Mouse (Mus musculus) cerebellum, adult 11-12 months (tissue): ENCODE results near the gene Olfr961.

Experiments
- DNase-seq: peaks from one replicate; pipeline ENCODE4 v3.0.0; 2022

The Olfr961 gene

GRCm38 (mm10) chr9:39644785-39645184 is at the start of gene Olfr961:
TSS of gene Olfr961 (plus strand) at chr9:39645085.
- DNase-seq, result no peak

GRCm38 (mm10) chr9:39602536-39603332 is 42.2 kb upstream of the Olfr961 start:
- DNase-seq, result no peak

- DNase-seq, result no peak
Observed at GRCm38 (mm10) chr9:39603333-39603845, 41.5 kb upstream of the Olfr961 start.

- no peak for DNase-seq
Observed at GRCm38 (mm10) chr9:39603999-39604453, 40.9 kb upstream of the Olfr961 start, which contains the start of gene AW551984. TSS of gene AW551984 (minus strand) at chr9:39604403.

GRCm38 (mm10) chr9:39608497-39608896 is 36.4 kb upstream of the Olfr961 start:
- DNase-seq, result no peak

GRCm38 (mm10) chr9:39610355-39610754 is 34.5 kb upstream of the Olfr961 start, which contains the start of gene Olfr148:
TSS of gene Olfr148 (plus strand) at chr9:39610655.
- DNase-seq, result no peak

- DNase-seq, result no peak
Observed at GRCm38 (mm10) chr9:39611953-39612352, 32.9 kb upstream of the Olfr961 start.

GRCm38 (mm10) chr9:39621073-39621472 is 23.8 kb upstream of the Olfr961 start, which contains the start of gene Olfr960:
TSS of gene Olfr960 (plus strand) at chr9:39621373.
- DNase-seq, result no peak

GRCm38 (mm10) chr9:39623783-39624182 is 21.1 kb upstream of the Olfr961 start:
- no peak for DNase-seq

GRCm38 (mm10) chr9:39624711-39625110 is 20.2 kb upstream of the Olfr961 start:
- DNase-seq, result no peak

GRCm38 (mm10) chr9:39629069-39629468 is 15.8 kb upstream of the Olfr961 start:
- no peak for DNase-seq

GRCm38 (mm10) chr9:39633913-39634594 is 10.8 kb upstream of the Olfr961 start:
- no peak for DNase-seq

- DNase-seq, result no peak
Observed at GRCm38 (mm10) chr9:39647382-39647781, 2.5 kb downstream of the Olfr961 start.

GRCm38 (mm10) chr9:39654756-39655396 is 10.0 kb downstream of the Olfr961 start:
- DNase-seq, result no peak

- DNase-seq, result no peak
Observed at GRCm38 (mm10) chr9:39666905-39667304, 22.0 kb downstream of the Olfr961 start, which contains the start of gene Olfr963. TSS of gene Olfr963 (plus strand) at chr9:39667205.

- DNase-seq, result no peak
Observed at GRCm38 (mm10) chr9:39669723-39670122, 24.8 kb downstream of the Olfr961 start.

GRCm38 (mm10) chr9:39674820-39675219 is 29.9 kb downstream of the Olfr961 start:
- DNase-seq, result no peak

- no peak for DNase-seq
Observed at GRCm38 (mm10) chr9:39678557-39678956, 33.7 kb downstream of the Olfr961 start.

GRCm38 (mm10) chr9:39679280-39679679 is 34.4 kb downstream of the Olfr961 start:
- DNase-seq, result no peak
